Mouse (Mus musculus): ENCODE results near the gene Phf20.

GRCm38 (mm10) chr2:156194571-156194970 lies 1.7 kb upstream of the Phf20 start:
- TF ChIP-seq MAFK (IDR thresholded peaks at IDR 0.05; ENCODE audit: insufficient read depth, low read depth, low read length) (no peak), ZC3H11A (IDR thresholded peaks at IDR 0.05; ENCODE audit: borderline replicate concordance, low read depth, low read length) (no peak), HCFC1 (IDR thresholded peaks at IDR 0.05; ENCODE audit: borderline replicate concordance, insufficient read depth, low read length) (no peak), CHD2 (IDR thresholded peaks at IDR 0.05; ENCODE audit: low read depth, low read length) (no peak), ZNF384 (IDR thresholded peaks at IDR 0.05; ENCODE audit: low read depth, low read length) (no peak)

Measured in ES-E14 (cell line).